Mouse (Mus musculus) erythroid progenitor cell, adult 5-6 weeks (primary cell): ENCODE measurements around the gene Zfp661. TPM values are rescaled to one million over a fixed set of nuclear protein-coding genes. Genes with fewer than 3 reads are reported as not detected.

Experiments
- ATAC-seq: replicated peaks from 2 replicates; pipeline ENCODE4 v1.8.0; 2016; ENCODE audit warnings: moderate number of reproducible peaks, mild to moderate bottlenecking, moderate TSS enrichment, inconsistent platforms; ENCODE audit not compliant: poor library complexity, low FRiP score, severe bottlenecking
- total RNA-seq, 2 experiments: library from RNA; stranded (forward) in 1 of 2; stranded (reverse) in 1 of 2; fragments of 150-400 nt in 1 of 2; fragments of 186-747, 209-891 nt in 1 of 2; gene quantifications; 2 replicates each; pipeline versions ENCODE4 v1.2.3 to v1.2.4; 2015 to 2017; ENCODE audit warnings: low replicate concordance in 2 of 2

The Zfp661 gene
- total RNA-seq, 2 experiments from 2014 or later = 0.42 to 0.83 TPM

GRCm38 (mm10) chr2:127559070-127559966, 27.6 kb downstream of the Zfp661 start:
- ATAC-seq = no peak

GRCm38 (mm10) chr2:127551078-127551477, 35.8 kb downstream of the Zfp661 start:
- no peak for ATAC-seq

- ATAC-seq = no peak
Measured at GRCm38 (mm10) chr2:127550446-127550845, 36.4 kb downstream of the Zfp661 start.

GRCm38 (mm10) chr2:127549711-127550110, 37.2 kb downstream of the Zfp661 start:
- ATAC-seq = no peak

- ATAC-seq = peak; percentile 83
Measured at GRCm38 (mm10) chr2:127548342-127549074, 38.4 kb downstream of the Zfp661 start.

GRCm38 (mm10) chr2:127541697-127542096, 45.2 kb downstream of the Zfp661 start:
- ATAC-seq = no peak

GRCm38 (mm10) chr2:127541185-127541584, 45.7 kb downstream of the Zfp661 start, which contains the start of gene Prom2:
Gene Prom2, minus strand, starts transcription at chr2:127541467.
- no peak for ATAC-seq

GRCm38 (mm10) chr2:127539494-127539893, 47.4 kb downstream of the Zfp661 start:
- no peak for ATAC-seq

GRCm38 (mm10) chr2:127537548-127537947, 49.3 kb downstream of the Zfp661 start:
- no peak for ATAC-seq

GRCm38 (mm10) chr2:127535363-127535762, 51.5 kb downstream of the Zfp661 start:
- ATAC-seq = no peak

- no peak for ATAC-seq
Measured at GRCm38 (mm10) chr2:127532379-127532778, 54.5 kb downstream of the Zfp661 start.

- ATAC-seq = no peak
Measured at GRCm38 (mm10) chr2:127531592-127531991, 55.3 kb downstream of the Zfp661 start.

GRCm38 (mm10) chr2:127530418-127530817, 56.5 kb downstream of the Zfp661 start:
- no peak for ATAC-seq

GRCm38 (mm10) chr2:127525004-127525775, 61.7 kb downstream of the Zfp661 start:
- no peak for ATAC-seq

Other genes with a start within 250 kb of the Zfp661 start
- gene Astl, start 248.5 kb downstream of the Zfp661 start, total RNA-seq (2015; ENCODE audit: low replicate concordance) = not detected in 2 replicates
- not detected in 2 replicates for gene Astl, start 248.5 kb downstream of the Zfp661 start, total RNA-seq (2017; ENCODE audit: low replicate concordance)
- not detected in 2 replicates for gene Adra2b, start 223.9 kb downstream of the Zfp661 start, total RNA-seq (2015; ENCODE audit: low replicate concordance)
- not detected in 2 replicates for gene Adra2b, start 223.9 kb downstream of the Zfp661 start, total RNA-seq (2017; ENCODE audit: low replicate concordance)
- gene Gpat2, start 161.9 kb downstream of the Zfp661 start, total RNA-seq (2015; ENCODE audit: low replicate concordance) = not detected in 2 replicates
- gene Gpat2, start 161.9 kb downstream of the Zfp661 start, total RNA-seq (2017; ENCODE audit: low replicate concordance) = not detected in 2 replicates
- 10.5 and 18.0 TPM in 2 replicates for gene Fahd2a, start 142.5 kb downstream of the Zfp661 start, total RNA-seq (2015; ENCODE audit: low replicate concordance)
- gene Fahd2a, start 142.5 kb downstream of the Zfp661 start, total RNA-seq (2017; ENCODE audit: low replicate concordance) = 2.4 TPM in 1 of 2 replicates, not detected in the other
- 1.4 and 4.2 TPM in 2 replicates for gene Kcnip3, start 65.0 kb downstream of the Zfp661 start, total RNA-seq (2015; ENCODE audit: low replicate concordance)
- 0.51 and 1.6 TPM in 2 replicates for gene Kcnip3, start 65.0 kb downstream of the Zfp661 start, total RNA-seq (2017; ENCODE audit: low replicate concordance)
- gene Prom2, start 45.6 kb downstream of the Zfp661 start, total RNA-seq (2015; ENCODE audit: low replicate concordance) = not detected in 2 replicates
- gene Prom2, start 45.6 kb downstream of the Zfp661 start, total RNA-seq (2017; ENCODE audit: low replicate concordance) = not detected in 2 replicates
- 2.9 and 20.5 TPM in 2 replicates for gene Mrps5, start 128 bp upstream of the Zfp661 start, total RNA-seq (2015; ENCODE audit: low replicate concordance)
- 6.7 and 17.8 TPM in 2 replicates for gene Mrps5, start 128 bp upstream of the Zfp661 start, total RNA-seq (2017; ENCODE audit: low replicate concordance)
- gene Mal, start 69.6 kb upstream of the Zfp661 start, total RNA-seq (2015; ENCODE audit: low replicate concordance) = not detected in 2 replicates
- gene Mal, start 69.6 kb upstream of the Zfp661 start, total RNA-seq (2017; ENCODE audit: low replicate concordance) = not detected in 2 replicates
- gene Mall, start 142.8 kb upstream of the Zfp661 start, total RNA-seq (2015; ENCODE audit: low replicate concordance) = not detected in 2 replicates
- gene Mall, start 142.8 kb upstream of the Zfp661 start, total RNA-seq (2017; ENCODE audit: low replicate concordance) = not detected in 2 replicates
- gene Nphp1, start 201.8 kb upstream of the Zfp661 start, total RNA-seq (2015; ENCODE audit: low replicate concordance) = 8.4 and 12.3 TPM in 2 replicates
- 2.0 and 4.5 TPM in 2 replicates for gene Nphp1, start 201.8 kb upstream of the Zfp661 start, total RNA-seq (2017; ENCODE audit: low replicate concordance)
- gene Mtln, start 205.4 kb upstream of the Zfp661 start, total RNA-seq (2015; ENCODE audit: low replicate concordance) = 1.4 TPM in 1 of 2 replicates, not detected in the other
- gene Mtln, start 205.4 kb upstream of the Zfp661 start, total RNA-seq (2017; ENCODE audit: low replicate concordance) = 5.8 and 7.5 TPM in 2 replicates
- 161 and 187 TPM in 2 replicates for gene Bub1, start 244.8 kb upstream of the Zfp661 start, total RNA-seq (2015; ENCODE audit: low replicate concordance)
- gene Bub1, start 244.8 kb upstream of the Zfp661 start, total RNA-seq (2017; ENCODE audit: low replicate concordance) = 126 and 183 TPM in 2 replicates